Mouse (Mus musculus) cerebellum, adult 2 months (tissue): ENCODE results near the gene Map4.

Source experiments
- CTCF ChIP-seq: fragments of 200-500 bp; IDR thresholded peaks from 2 replicates; pipeline ENCODE4 v1.5.1; 2011; ENCODE audit warnings: low read depth, mild to moderate bottlenecking, control low read depth, low read length, moderate library complexity, borderline replicate concordance; ENCODE audit not compliant: insufficient read depth
- POLR2A ChIP-seq: fragments of 200-500 bp; IDR thresholded peaks from 2 replicates; pipeline ENCODE4 v1.6.1; 2011; ENCODE audit warnings: low read length, control low read depth, borderline replicate concordance; ENCODE audit not compliant: insufficient read depth

DNA sequence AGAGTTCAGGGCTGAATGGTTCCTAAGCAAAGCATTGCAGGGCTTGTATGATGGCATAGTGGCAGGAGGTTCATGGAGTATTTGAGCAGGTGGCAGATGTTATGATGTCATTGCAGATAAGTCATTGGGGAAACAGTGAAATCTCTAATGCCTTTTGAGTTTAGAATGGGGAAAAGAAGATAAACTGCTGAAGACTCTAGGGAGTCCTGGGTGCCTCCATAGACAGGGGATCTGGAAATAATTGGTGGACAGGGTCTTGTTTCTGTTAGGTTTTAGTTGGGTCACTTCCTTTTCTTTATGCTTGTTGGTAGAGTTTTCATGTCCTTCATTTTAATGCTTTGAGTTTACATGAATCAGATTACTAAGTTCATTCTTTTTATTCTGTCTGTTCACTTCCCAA lies 116.0 kb downstream of the Map4 start:
- TF ChIP-seq CTCF: no peak
- no peak for TF ChIP-seq POLR2A
